Mouse (Mus musculus) layer of hippocampus, postnatal 14 days (tissue): ENCODE data around the gene Ttk. TPM values are rescaled to one million over a fixed set of nuclear protein-coding genes. Genes with fewer than 3 reads are reported as not detected.
A peak's percentile ranks its signal among the peaks of the same experiment; 100 is the strongest.

Experiments
- DNase-seq, 2 experiments: peaks; one replicate each; pipeline ENCODE4 v3.0.0; 2021 to 2022; ENCODE audit warnings: low spot score in 2 of 2, mixed read lengths in 1 of 2
- total RNA-seq, 2 experiments: library from RNA; stranded (reverse); gene quantifications; 2 replicates each; pipeline ENCODE4 v1.2.3; 2021

Ttk gene
- total RNA-seq, 2 experiments from 2014 or later: 1.6 to 2.5 TPM

- no peak for DNase-seq
Measured at GRCm38 (mm10) chr9:83893767-83894330, 59.4 kb downstream of the Ttk start.

GRCm38 (mm10) chr9:83902086-83902485 is 67.6 kb downstream of the Ttk start:
- no peak for DNase-seq

DNA sequence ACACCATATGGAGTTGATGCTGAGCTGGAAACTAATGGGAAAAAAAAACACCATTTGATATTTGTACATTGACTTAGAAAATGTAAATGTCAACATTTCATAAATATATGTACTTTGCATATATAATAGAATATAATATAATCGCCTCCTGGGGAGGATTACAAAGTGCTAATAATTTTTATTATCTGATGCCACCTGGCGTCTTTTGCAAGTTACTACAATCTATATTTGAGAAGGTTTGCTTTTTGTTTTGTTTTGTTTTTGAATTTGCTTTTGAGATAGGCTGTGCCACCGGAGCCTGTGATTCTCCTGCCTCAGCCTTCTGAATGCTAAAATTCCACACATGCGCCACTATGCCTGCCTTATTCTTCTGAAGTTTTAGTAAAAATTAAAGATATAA is 71.3 kb downstream of the Ttk start:
- DNase-seq: peak in 1 of 2 experiments; percentile 12

- DNase-seq: no peak
Measured at GRCm38 (mm10) chr9:83907017-83907416, 72.5 kb downstream of the Ttk start.

DNA sequence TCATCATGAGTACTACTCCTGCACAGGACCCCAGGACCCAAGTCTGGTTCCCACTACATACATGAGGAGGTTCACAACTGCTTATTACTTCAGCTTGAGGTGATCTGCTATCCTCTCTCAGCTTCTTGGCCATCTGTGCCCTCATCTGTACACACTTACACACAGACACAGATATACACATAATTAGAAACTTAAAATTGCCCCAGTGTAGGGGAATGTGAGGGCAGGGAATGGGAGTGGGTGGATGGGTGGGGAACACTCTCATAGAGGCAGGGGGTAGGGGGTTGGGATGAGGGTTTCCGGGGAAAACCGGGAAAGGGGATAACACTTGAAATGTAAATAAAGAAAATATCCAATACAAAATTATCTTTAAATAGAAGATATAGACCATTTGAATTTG is 75.3 kb downstream of the Ttk start:
- no peak for DNase-seq

DNA sequence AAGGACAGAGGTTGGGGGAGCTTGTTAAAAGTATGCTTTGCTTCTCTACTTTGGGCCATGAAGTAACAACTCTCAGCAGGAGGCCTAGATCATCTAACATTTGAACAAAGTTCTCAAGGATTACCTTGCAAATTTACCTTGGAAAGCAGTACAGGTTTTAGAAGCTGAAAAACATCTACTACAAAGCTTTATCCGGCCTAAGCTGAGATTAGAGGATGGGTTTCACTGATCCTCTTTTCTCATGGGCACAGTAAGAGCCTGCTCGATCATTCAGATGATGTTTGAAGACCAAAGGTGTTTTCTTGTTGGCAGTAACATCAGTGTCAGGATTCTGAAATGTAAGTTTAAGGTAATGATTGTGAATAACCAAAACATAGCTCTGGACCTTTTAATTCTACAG is 76.4 kb downstream of the Ttk start:
- DNase-seq: no peak

Other genes with a start within 250 kb of the Ttk start
- 10 to 100 TPM; 88.9 to 90.0 TPM for gene Elovl4, start 28.4 kb upstream of the Ttk start, total RNA-seq
- gene Bckdhb, start 90.5 kb downstream of the Ttk start, total RNA-seq: 10 to 100 TPM; 33.5 to 38.0 TPM